ENCODE assay signal across 17 mouse cellular contexts in the genomic region with DNA sequence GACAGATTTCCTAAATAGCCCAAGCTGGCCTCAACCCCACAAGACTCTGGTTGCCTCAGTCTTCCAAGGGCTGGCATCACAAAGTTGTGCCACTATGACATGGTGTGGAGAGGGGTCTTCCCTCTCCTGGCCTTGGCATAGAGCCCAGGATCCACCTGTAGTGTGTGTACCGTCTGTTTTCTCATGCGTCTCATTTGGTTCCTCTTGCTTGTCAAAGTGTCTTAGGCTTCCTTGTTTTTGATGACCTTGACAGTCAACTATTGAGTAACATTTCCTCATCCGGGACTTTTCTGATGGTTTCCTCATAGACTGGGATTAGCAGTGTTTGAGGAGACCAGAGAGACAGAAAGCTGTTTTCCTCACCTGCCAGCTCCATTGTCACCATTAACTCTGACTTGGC. TPM values are rescaled to one million over a fixed set of nuclear protein-coding genes. Genes with fewer than 3 reads are reported as not detected.
DNase-seq lines count a peak whose midpoint lies in the region; ATAC-seq and TF ChIP-seq lines count a peak whose summit lies in the region.
"Had no signal": no experiment of that assay in that cellular context is flagged by ENCODE, and none has a peak within 500 bp of the region (broad histone marks: within the 10 kb centered on the region; RNA-seq: fewer than 3 reads in every experiment).

No protein-coding gene starts in this region.

- H3K4me3 ChIP-seq in layer of hippocampus, adult 2 months = no peak overlapping the region
- no peak overlapping the region for H3K4me3 ChIP-seq in spleen, adult 2 months (ENCODE audit: extremely low read depth, insufficient read depth, insufficient read length)
- H3K4me3 ChIP-seq: embryonic facial prominence, embryonic 15.5 days; heart, embryonic 10.5 days; hindbrain, embryonic 13.5 days; midbrain, embryonic 10.5 days; neural tube, embryonic 13.5 days had no signal

- no peak for TF ChIP-seq CTCF in layer of hippocampus, adult 2 months (conservative IDR thresholded peaks at IDR 0.05)
- no peak for TF ChIP-seq CTCF in spleen, adult 2 months (IDR thresholded peaks at IDR 0.05; ENCODE audit: extremely low read depth, insufficient read depth, insufficient read length, insufficient replicate concordance)

- peaks cover 11% of the 10 kb centered on the region; the same call in 1 of the 2 replicates for H3K4me1 ChIP-seq in spleen, adult 2 months (ENCODE audit: control insufficient read depth, insufficient read depth, insufficient read length)

- no peaks in the 10 kb centered on the region for H3K27me3 ChIP-seq in spleen, adult 2 months (ENCODE audit: control insufficient read depth, insufficient read depth, low read length)
- H3K27me3 ChIP-seq in splenic B cell, adult 2 months (ENCODE audit: control insufficient read depth, insufficient read depth, low read length, poor library complexity, severe bottlenecking) = no peaks in the 10 kb centered on the region
- H3K27me3 ChIP-seq: embryonic facial prominence, embryonic 15.5 days; hindbrain, embryonic 13.5 days; neural tube, embryonic 13.5 days had no signal

- no peaks in the 10 kb centered on the region for H3K36me3 ChIP-seq in spleen, adult 2 months (ENCODE audit: control insufficient read depth, insufficient read depth, low read length)
- H3K36me3 ChIP-seq in splenic B cell, adult 2 months (ENCODE audit: control insufficient read depth, insufficient read depth, low read length, poor library complexity, severe bottlenecking) = no peaks in the 10 kb centered on the region; the same call in 1 of the 2 replicates
- H3K36me3 ChIP-seq: embryonic facial prominence, embryonic 15.5 days; hindbrain, embryonic 13.5 days had no signal

- no peak for DNase-seq in layer of hippocampus, adult 2 months (ENCODE audit: low spot score in 2 of 2)
- no peak for DNase-seq in layer of hippocampus, postnatal 36 days
- peak; percentile 19 to 27 for DNase-seq in spleen, adult 2 months (ENCODE audit: low read depth in 1 of 2, low spot score in 2 of 2)
- no peak for DNase-seq in spleen, adult 18-20 months
- DNase-seq in splenic B cell, adult 2 months (ENCODE audit: low read depth, low spot score) = peak; percentile 58
- no peak for DNase-seq in kidney, adult 18-20 months
- DNase-seq in adrenal gland, adult 8-10 months = no peak
- DNase-seq: adrenal gland, postnatal 36 days; cerebellum, adult 11-12 months; lung, embryonic 14.5 days had no signal

- no peak for TF ChIP-seq POLR2A in spleen, adult 2 months (IDR thresholded peaks at IDR 0.05; ENCODE audit: low read depth, low read length)

- WGBS in spleen, adult 2 months = 31% methylated on average over 3 of the region's 3 CpGs

- peak overlapping the region; percentile 43 for H3K27ac ChIP-seq in layer of hippocampus, adult 2 months
- H3K27ac ChIP-seq in spleen, adult 2 months (ENCODE audit: insufficient read depth, low read length) = peak overlapping the region; percentile 60
- H3K27ac ChIP-seq: embryonic facial prominence, embryonic 15.5 days; heart, embryonic 10.5 days; midbrain, embryonic 10.5 days had no signal

- ATAC-seq in granulocyte monocyte progenitor cell, adult 5-6 weeks (replicated peaks; ENCODE audit: poor library complexity, severe bottlenecking) = peak; percentile 70
- ATAC-seq: forebrain, embryonic 14.5 days had no signal

RNA-seq across cellular contexts. Expression of a gene that starts 30.8 kb away (rescaled TPM):
- 10 to 100 TPM; 14.2 to 14.6 TPM for total RNA-seq in layer of hippocampus, adult 2 months (2021)
- 10 to 100 TPM; 16.7 to 17.9 TPM for total RNA-seq in layer of hippocampus, postnatal 36 days (2021)
- polyA plus RNA-seq in spleen, adult 2 months (2012; rRNA removed) = 9.0 and 12.9 TPM in 2 replicates
- 41.8 and 47.6 TPM in 2 replicates for total RNA-seq in granulocyte monocyte progenitor cell, adult 5-6 weeks (2014; fragmentation: Nextera tagmentation)
- total RNA-seq in granulocyte monocyte progenitor cell, adult 5-6 weeks (2017) = 69.2 and 79.4 TPM in 2 replicates
- total RNA-seq in adrenal gland, adult 8-10 months (2022) = 10 to 100 TPM; 13.8 to 15.8 (median 15.0) TPM

Comparison
In these comparisons a context has a peak if more than half of its experiments do, and no peak if none do; other contexts are left out.
1. DNase-seq: peak in spleen, adult 2 months (2 of 2) and splenic B cell, adult 2 months (single experiment); none in layer of hippocampus, adult 2 months (0 of 2), layer of hippocampus, postnatal 36 days (0 of 2), spleen, adult 18-20 months (0 of 2), kidney, adult 18-20 months (single experiment) and adrenal gland, adult 8-10 months (single experiment).